Mouse (Mus musculus) thymus, adult 2 months (tissue): ENCODE measurements around the gene Homer3.

Source experiments
- CTCF ChIP-seq: fragments of 200-500 bp; IDR thresholded peaks from 2 replicates; pipeline ENCODE4 v1.5.1; 2012; ENCODE audit warnings: mild to moderate bottlenecking, control low read depth, low read length, moderate library complexity, borderline replicate concordance; ENCODE audit not compliant: control insufficient read depth, poor library complexity, insufficient read depth; ENCODE audit errors: extremely low read depth
- POLR2A ChIP-seq: fragments of 200-500 bp; IDR thresholded peaks from 2 replicates; pipeline ENCODE4 v1.6.1; 2012; ENCODE audit warnings: mild to moderate bottlenecking, low read length, control low read depth, moderate library complexity; ENCODE audit not compliant: control insufficient read depth, poor library complexity, insufficient read depth; ENCODE audit errors: extremely low read depth

DNA sequence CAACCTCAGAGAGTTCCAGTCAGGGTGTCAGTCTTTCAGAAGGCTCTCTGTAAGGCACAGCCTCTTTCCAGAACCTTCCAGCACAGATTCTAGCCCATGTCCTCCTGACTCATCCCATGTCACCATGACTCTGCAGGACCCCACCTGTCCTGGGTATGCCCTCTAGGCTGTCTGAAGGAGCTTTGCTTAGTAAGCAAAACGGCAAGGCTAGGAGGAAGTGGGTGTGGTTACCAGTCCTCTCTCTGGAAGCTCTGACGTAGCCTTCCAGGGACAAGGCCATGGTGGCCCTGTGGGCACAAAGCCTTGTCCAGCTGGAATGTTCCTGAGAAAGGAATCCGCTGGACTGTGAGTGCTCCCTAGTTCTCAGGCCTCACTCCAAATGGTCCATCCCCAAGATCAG is 9.7 kb upstream of the Homer3 start:
- no peak for TF ChIP-seq CTCF
- no peak for TF ChIP-seq POLR2A
